Mouse (Mus musculus): ENCODE measurements around the gene Mrpl51.

DNA sequence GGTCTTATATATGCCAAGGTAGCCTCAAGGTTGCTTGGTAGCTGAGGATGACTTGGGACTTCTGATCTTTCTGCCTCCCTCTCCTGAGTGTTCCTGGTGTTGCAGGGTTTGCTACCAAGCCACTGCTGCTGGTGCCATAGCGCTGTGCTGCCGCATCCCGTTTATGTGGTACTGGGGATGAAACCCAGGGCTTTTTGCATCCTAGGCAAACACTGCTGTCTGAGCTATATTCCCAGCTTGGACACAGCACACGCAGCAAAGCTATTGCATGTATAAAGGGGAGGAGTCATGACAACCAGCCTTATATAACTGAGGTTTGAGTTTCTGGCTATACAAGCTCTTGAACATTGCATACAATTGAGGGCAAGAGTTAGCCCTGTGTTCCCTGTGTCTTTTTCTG lies 45.8 kb downstream of the Mrpl51 start:
- TF ChIP-seq POLR2A (IDR thresholded peaks at IDR 0.05; ENCODE audit: insufficient read depth, low read depth, low read length) (no peak), CTCF (IDR thresholded peaks at IDR 0.05) (no peak)
